ENCODE assay signal across 29 mouse cellular contexts in the genomic region with DNA sequence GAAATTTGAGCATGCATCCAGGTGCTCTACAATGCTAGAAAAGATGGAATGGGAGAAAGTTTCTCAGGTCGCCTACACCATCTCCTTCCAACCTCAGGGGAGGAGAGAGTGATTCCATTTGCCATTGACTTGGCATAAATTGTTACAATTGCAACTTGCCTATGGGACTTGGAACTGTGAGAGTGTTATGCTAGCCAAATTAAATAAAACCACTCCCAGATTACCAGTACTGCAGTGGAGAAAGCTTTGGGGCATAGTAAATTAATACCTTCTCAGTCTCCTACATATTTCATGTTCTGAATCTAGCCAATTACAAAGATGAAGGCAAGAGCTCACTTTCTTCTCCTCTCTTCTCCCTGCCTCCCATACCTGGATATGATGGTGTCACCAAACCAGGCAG.
"Had no signal": no experiment of that assay in that cellular context is flagged by ENCODE, and none has a peak within 500 bp of the region (broad histone marks: within the 10 kb centered on the region; RNA-seq: fewer than 3 reads in every experiment).

No protein-coding gene starts in this region.

- H3K27me3 ChIP-seq: embryonic facial prominence, embryonic 12.5 days; embryonic facial prominence, embryonic 13.5 days; embryonic facial prominence, embryonic 15.5 days; forebrain, embryonic 12.5 days; forebrain, embryonic 13.5 days; forebrain, embryonic 15.5 days had no signal

- H3K36me3 ChIP-seq: embryonic facial prominence, embryonic 10.5 days; embryonic facial prominence, embryonic 12.5 days; embryonic facial prominence, embryonic 13.5 days; embryonic facial prominence, embryonic 15.5 days; forebrain, embryonic 10.5 days; forebrain, embryonic 12.5 days; forebrain, embryonic 15.5 days had no signal

- ATAC-seq: forebrain, embryonic 13.5 days; forebrain, embryonic 14.5 days; forebrain, embryonic 15.5 days; forebrain, embryonic 16.5 days; forebrain, postnatal 0 days had no signal

- H3K27ac ChIP-seq: embryonic facial prominence, embryonic 10.5 days; embryonic facial prominence, embryonic 12.5 days; embryonic facial prominence, embryonic 13.5 days; embryonic facial prominence, embryonic 15.5 days; forebrain, embryonic 10.5 days; forebrain, embryonic 12.5 days; forebrain, embryonic 13.5 days; forebrain, embryonic 15.5 days; gastrocnemius, adult 2 months; heart, adult 2 months had no signal

- H3K4me1 ChIP-seq: embryonic facial prominence, embryonic 10.5 days; embryonic facial prominence, embryonic 12.5 days; embryonic facial prominence, embryonic 13.5 days; embryonic facial prominence, embryonic 15.5 days; forebrain, embryonic 10.5 days; forebrain, embryonic 12.5 days; forebrain, embryonic 13.5 days; forebrain, embryonic 15.5 days had no signal

- DNase-seq: cerebellum, adult 2 months; cerebellum, adult 8-10 months; cerebellum, adult 9-10 months; cerebellum, adult 9-11 months; cerebellum, postnatal 10 days; cerebellum, postnatal 14 days; cerebellum, postnatal 25 days; cerebellum, postnatal 36 days; embryo, embryonic 11 days; forebrain, postnatal 0 days; gastrocnemius, adult 2 months; gastrocnemius, postnatal 10 days; gastrocnemius, postnatal 14 days; gastrocnemius, postnatal 25 days; gastrocnemius, postnatal 36 days; heart, adult 11 months; heart, adult 18-20 months; heart, adult 2 months had no signal

- H3K4me2 ChIP-seq: embryonic facial prominence, embryonic 12.5 days; embryonic facial prominence, embryonic 13.5 days; embryonic facial prominence, embryonic 15.5 days; forebrain, embryonic 12.5 days; forebrain, embryonic 13.5 days; forebrain, embryonic 15.5 days had no signal

- H3K9ac ChIP-seq: embryonic facial prominence, embryonic 12.5 days; embryonic facial prominence, embryonic 13.5 days; embryonic facial prominence, embryonic 15.5 days; forebrain, embryonic 12.5 days; forebrain, embryonic 13.5 days; forebrain, embryonic 15.5 days; forebrain, postnatal 0 days had no signal

- H3K4me3 ChIP-seq: embryonic facial prominence, embryonic 10.5 days; embryonic facial prominence, embryonic 12.5 days; embryonic facial prominence, embryonic 13.5 days; embryonic facial prominence, embryonic 15.5 days; erythroblast, embryonic 14.5 days; forebrain, embryonic 10.5 days; forebrain, embryonic 12.5 days; forebrain, embryonic 13.5 days; forebrain, embryonic 15.5 days; gastrocnemius, adult 2 months; heart, adult 2 months had no signal

- H3K9me3 ChIP-seq: embryonic facial prominence, embryonic 10.5 days; embryonic facial prominence, embryonic 12.5 days; embryonic facial prominence, embryonic 13.5 days; embryonic facial prominence, embryonic 15.5 days; forebrain, embryonic 10.5 days; forebrain, embryonic 12.5 days; forebrain, embryonic 13.5 days; forebrain, embryonic 15.5 days had no signal
